Mouse (Mus musculus): ENCODE data around the gene Tecr. TPM values are rescaled to one million over a fixed set of nuclear protein-coding genes. Genes with fewer than 3 reads are reported as not detected.
"Not testable (repeated sequence)": the region's sequence is repeated elsewhere in the genome, so short reads cannot be mapped to it uniquely, and the experiment has no call there.

The Tecr gene
- polyA plus RNA-seq, 1 experiment: 793 TPM

DNA sequence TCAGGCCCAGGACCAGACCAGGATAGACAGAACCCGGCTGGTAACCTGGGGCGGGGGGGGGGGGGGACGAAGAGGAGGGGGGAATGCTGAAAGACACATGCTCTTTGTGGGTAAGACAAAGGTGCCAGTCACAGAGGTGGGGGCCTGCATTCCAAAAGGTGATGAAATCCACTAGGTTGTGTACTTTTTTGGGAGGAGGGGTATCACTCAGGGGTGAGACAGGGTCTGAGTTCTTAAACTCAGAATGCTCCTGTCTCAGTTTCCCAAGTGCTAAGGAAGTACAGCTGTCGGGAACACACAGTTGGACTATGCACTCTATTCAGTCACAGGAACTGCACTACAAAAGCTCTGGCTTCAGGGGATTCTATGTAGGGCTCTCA lies 31.3 kb downstream of the Tecr start:
- H3K27me3 ChIP-seq (replicated peaks; ENCODE audit: control insufficient read depth, insufficient read depth, low read length): no peaks in the 10 kb centered on the region
- 0 out of 2 replicates have a peak overlapping the region, but pooled peaks have one; percentile 4 for H3K27ac ChIP-seq (ENCODE audit: insufficient read depth, low read depth, low read length)
- WGBS: 48% methylated on average over 4 of the region's 4 CpGs
- peaks cover 46% of the 10 kb centered on the region for H3K4me1 ChIP-seq (ENCODE audit: control insufficient read depth, insufficient read depth, low read length)
- H3K36me3 ChIP-seq (ENCODE audit: control insufficient read depth, insufficient read depth, low read length): peaks cover 3% of the 10 kb centered on the region; the same call in 1 of the 2 replicates
- DNase-seq: no peak
- no peak overlapping the region for H3K4me3 ChIP-seq (ENCODE audit: insufficient read depth, low read depth, low read length)
- TF ChIP-seq CTCF (conservative IDR thresholded peaks at IDR 0.05; ENCODE audit: insufficient read depth, insufficient read length, low read depth, low read length): no peak
- no peak for TF ChIP-seq POLR2A (IDR thresholded peaks at IDR 0.05; ENCODE audit: low read depth, low read length)

DNA sequence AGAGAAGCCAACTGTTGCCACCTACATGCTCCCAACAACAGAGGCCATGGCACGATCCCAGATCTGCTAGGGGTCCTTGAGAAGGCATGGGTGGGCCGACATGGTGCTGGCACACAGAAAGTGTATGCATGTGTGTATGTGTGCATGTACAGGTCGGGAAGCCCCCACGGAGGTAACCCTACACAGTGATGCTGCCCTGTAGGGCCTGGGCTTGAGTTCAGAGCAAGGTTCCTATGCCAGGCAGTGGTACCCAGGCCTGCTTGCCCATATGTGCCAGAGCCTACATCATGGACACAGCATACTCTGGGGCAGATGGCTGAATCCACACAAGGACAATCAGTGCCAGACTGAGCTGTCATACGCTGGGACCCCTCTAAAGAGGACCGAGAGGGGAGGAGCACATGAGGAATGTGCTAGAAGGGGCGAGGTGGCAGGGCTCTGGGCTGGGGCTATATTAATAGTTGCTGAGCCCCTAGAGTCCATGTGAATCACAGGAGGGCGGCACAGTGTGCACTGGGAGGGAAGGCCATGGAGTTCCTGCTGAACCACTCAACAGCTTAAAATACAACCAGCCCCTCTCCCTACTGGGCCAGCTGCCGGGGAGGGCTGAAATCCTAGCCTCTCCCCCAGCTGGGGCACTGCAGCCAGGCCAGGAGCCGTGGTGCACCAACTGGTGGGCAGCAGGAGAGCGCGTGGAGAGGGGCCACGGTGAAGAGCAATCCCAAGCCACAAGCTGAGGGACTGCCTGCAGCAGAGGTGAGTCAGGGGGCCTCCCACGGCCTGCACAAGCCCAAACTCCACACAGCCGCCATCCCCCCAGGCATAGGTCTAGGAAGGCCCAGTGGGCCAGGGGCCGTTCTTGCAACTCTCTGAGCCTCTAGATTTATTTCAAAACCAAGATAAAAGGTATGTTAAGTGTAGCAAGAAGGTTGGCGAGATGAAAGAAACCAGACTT lies 31.9 kb downstream of the Tecr start:
- Histone ChIP-seq H3K27me3 (replicated peaks; ENCODE audit: control insufficient read depth, insufficient read depth, low read length) (no peaks in the 10 kb centered on the region), H3K27ac (ENCODE audit: insufficient read depth, low read depth, low read length) (no peak overlapping the region), H3K36me3 (ENCODE audit: control insufficient read depth, insufficient read depth, low read length) (peaks cover 3% of the 10 kb centered on the region; the same call in 1 of the 2 replicates), H3K4me3 (ENCODE audit: insufficient read depth, low read depth, low read length) (no peak overlapping the region), H3K4me1 (ENCODE audit: control insufficient read depth, insufficient read depth, low read length) (peaks cover 44% of the 10 kb centered on the region)
- no peak for DNase-seq
- 54% methylated on average over 17 of the region's 17 CpGs for WGBS
- TF ChIP-seq CTCF (conservative IDR thresholded peaks at IDR 0.05; ENCODE audit: insufficient read depth, insufficient read length, low read depth, low read length) (no peak), POLR2A (IDR thresholded peaks at IDR 0.05; ENCODE audit: low read depth, low read length) (no peak)

DNA sequence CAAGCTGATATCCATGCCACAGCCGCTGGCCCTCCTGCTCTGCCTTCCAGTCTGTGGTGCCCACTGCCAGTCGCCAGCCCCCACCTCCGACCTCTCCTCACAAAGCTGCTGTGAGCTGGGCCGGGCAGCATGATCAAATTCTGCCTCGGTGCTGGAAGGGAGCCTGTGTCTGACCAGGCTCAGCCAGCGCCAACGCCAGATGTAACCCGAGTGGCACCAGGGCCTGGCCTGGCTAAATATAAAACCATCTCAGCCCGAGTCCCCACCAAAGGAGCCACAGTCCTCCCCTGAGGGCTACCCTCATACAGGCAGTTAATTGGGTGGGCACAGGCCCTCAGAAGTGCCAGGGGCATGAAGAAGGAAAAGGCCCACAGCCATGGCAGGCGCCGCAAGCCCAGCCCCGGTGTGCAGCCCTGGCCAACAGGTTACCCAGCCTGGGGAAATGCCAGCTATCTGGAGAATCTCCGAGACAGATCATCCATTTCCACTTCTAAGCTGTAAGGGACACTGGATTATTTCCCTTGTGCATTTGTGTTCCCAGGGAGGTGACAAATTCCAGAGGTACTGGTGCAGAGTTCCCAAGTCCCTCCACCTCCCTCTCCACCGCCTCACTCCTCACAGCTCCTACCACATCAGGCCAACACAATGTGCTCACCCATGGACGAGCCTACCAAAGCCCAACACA lies 33.0 kb downstream of the Tecr start:
- Histone ChIP-seq H3K27ac (ENCODE audit: insufficient read depth, low read depth, low read length) (no peak overlapping the region), H3K4me3 (ENCODE audit: insufficient read depth, low read depth, low read length) (no peak overlapping the region), H3K27me3 (replicated peaks; ENCODE audit: control insufficient read depth, insufficient read depth, low read length) (no peaks in the 10 kb centered on the region), H3K36me3 (ENCODE audit: control insufficient read depth, insufficient read depth, low read length) (peaks cover 3% of the 10 kb centered on the region; the same call in 1 of the 2 replicates), H3K4me1 (ENCODE audit: control insufficient read depth, insufficient read depth, low read length) (peaks cover 40% of the 10 kb centered on the region)
- DNase-seq: peak; percentile 48
- TF ChIP-seq POLR2A (IDR thresholded peaks at IDR 0.05; ENCODE audit: low read depth, low read length): no peak
- TF ChIP-seq CTCF (conservative IDR thresholded peaks at IDR 0.05; ENCODE audit: insufficient read depth, insufficient read length, low read depth, low read length): no peak
- 44% methylated on average over 15 of the region's 15 CpGs for WGBS

DNA sequence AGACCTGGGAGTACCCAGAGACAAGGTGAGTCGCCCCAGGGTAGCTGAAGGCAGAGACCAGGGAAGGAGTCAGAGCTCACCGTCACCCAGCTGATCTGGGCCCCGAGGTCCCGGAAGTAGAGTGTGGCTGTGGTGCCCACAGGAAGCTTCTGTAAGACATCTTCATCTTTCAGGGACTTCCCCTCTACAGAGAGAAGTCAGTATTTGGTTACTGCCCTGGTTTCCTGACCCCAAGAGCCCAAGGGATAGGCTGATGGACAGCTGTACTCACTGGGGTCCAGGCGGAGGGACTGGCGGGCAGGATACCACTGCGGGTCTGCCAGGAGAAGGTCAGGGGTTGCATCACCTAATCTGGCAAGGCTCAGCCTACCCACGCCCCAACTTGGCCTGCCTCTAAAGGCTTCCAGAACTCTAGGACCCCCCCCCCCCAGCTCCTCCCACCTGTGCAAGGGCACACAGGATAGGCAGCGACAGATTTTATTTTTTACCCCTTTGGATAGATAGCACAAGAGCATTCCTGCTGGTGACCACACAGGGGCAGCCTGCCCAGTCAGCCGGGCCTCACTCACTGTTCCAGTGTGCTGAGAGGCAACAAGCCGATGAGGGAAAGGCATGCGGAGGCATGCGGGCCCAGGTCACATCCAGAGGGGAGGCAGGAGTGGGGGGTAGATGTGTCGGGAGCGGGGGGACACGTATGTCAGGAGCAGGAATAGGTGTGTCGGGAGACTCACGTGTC lies 34.5 kb downstream of the Tecr start:
- no peaks in the 10 kb centered on the region for H3K27me3 ChIP-seq (replicated peaks; ENCODE audit: control insufficient read depth, insufficient read depth, low read length)
- peaks cover 3% of the 10 kb centered on the region; the same call in 1 of the 2 replicates for H3K36me3 ChIP-seq (ENCODE audit: control insufficient read depth, insufficient read depth, low read length)
- DNase-seq: no peak
- peaks cover 31% of the 10 kb centered on the region for H3K4me1 ChIP-seq (ENCODE audit: control insufficient read depth, insufficient read depth, low read length)
- TF ChIP-seq POLR2A (IDR thresholded peaks at IDR 0.05; ENCODE audit: low read depth, low read length) (no peak), CTCF (conservative IDR thresholded peaks at IDR 0.05; ENCODE audit: insufficient read depth, insufficient read length, low read depth, low read length) (peak; percentile 37)
- no peak overlapping the region for H3K4me3 ChIP-seq (ENCODE audit: insufficient read depth, low read depth, low read length)
- WGBS: 56% methylated on average over 18 of the region's 18 CpGs
- H3K27ac ChIP-seq (ENCODE audit: insufficient read depth, low read depth, low read length): no peak overlapping the region

DNA sequence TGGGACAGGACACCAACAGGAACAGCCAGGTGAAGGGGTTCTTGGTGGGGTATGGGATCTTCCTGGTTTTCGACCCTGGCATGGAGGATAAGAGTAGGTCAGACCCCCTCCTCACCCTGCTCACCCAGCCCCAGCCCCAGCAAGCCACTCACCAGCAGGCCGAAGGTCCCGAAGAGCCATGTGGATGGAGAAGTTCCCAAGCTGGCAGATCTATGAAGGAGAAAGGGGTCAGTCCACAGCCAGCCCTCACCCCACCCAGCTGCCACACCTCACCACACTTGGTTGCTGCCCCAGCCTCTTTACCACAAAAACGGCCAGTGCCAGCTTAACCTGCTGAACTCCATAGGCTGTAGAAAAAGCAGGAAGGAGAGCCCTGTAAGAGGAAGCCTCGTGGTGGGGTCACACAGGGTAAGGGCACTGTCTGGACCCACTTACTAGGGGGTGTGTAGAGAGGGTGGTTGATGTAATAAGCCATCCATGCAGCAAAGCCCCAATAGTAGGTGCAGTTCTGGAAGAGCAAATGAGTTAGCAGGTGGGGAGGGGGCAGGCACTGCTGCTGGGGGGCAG lies 35.4 kb downstream of the Tecr start:
- no peak for TF ChIP-seq POLR2A (IDR thresholded peaks at IDR 0.05; ENCODE audit: low read depth, low read length)
- no peak for TF ChIP-seq CTCF (conservative IDR thresholded peaks at IDR 0.05; ENCODE audit: insufficient read depth, insufficient read length, low read depth, low read length)
- Histone ChIP-seq H3K4me1 (ENCODE audit: control insufficient read depth, insufficient read depth, low read length) (peaks cover 32% of the 10 kb centered on the region), H3K27ac (ENCODE audit: insufficient read depth, low read depth, low read length) (no peak overlapping the region), H3K36me3 (ENCODE audit: control insufficient read depth, insufficient read depth, low read length) (peaks cover 3% of the 10 kb centered on the region; the same call in 1 of the 2 replicates), H3K4me3 (ENCODE audit: insufficient read depth, low read depth, low read length) (no peak overlapping the region), H3K27me3 (replicated peaks; ENCODE audit: control insufficient read depth, insufficient read depth, low read length) (no peaks in the 10 kb centered on the region)
- DNase-seq: no peak
- 47% methylated on average over 5 of the region's 5 CpGs for WGBS

DNA sequence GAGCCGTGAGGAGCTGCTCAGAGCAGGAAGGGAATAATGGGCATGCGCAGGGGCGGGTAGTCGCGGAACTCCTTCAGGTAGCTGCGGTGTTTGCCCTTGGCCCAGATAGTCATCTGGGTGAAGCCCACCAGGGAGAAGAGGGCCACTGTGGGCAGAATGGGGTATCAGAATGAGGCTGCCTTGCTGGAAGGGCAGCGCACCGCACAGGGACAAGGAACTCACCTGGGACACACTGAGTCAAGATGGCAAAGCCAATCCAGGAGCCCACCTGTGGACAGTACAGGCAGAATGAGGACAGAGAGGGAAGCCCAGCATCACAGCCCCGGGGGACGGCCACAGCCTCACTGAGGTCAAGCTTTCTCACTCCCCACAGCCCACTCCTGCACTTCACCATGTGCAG lies 36.0 kb downstream of the Tecr start:
- no peaks in the 10 kb centered on the region for H3K27me3 ChIP-seq (replicated peaks; ENCODE audit: control insufficient read depth, insufficient read depth, low read length)
- H3K27ac ChIP-seq (ENCODE audit: insufficient read depth, low read depth, low read length): no peak overlapping the region
- H3K4me3 ChIP-seq (ENCODE audit: insufficient read depth, low read depth, low read length): no peak overlapping the region
- WGBS: 84% methylated on average over 10 of the region's 10 CpGs
- H3K36me3 ChIP-seq (ENCODE audit: control insufficient read depth, insufficient read depth, low read length): peaks cover 3% of the 10 kb centered on the region; the same call in 1 of the 2 replicates
- no peak for DNase-seq
- TF ChIP-seq CTCF (conservative IDR thresholded peaks at IDR 0.05; ENCODE audit: insufficient read depth, insufficient read length, low read depth, low read length) (no peak), POLR2A (IDR thresholded peaks at IDR 0.05; ENCODE audit: low read depth, low read length) (no peak)
- H3K4me1 ChIP-seq (ENCODE audit: control insufficient read depth, insufficient read depth, low read length): peaks cover 27% of the 10 kb centered on the region

DNA sequence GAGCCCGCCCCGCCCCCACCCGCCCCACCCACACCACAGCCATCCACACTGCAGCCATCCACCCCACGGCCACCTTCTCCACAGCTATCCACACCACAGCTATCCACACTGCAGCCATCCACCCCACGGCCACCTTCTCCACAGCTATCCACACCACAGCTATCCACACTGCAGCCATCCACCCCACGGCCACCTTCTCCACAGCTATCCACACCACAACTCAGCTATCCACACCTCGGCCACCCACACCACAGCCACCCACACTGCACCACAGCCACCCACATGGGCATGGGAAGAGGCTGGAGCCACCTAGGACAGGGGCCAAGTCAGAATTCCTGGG lies 36.8 kb downstream of the Tecr start:
- DNase-seq: not testable (repeated sequence)

More for the DNA sequence above, 36.8 kb downstream of the Tecr start:
- peaks cover 21% of the 10 kb centered on the region for H3K4me1 ChIP-seq (ENCODE audit: control insufficient read depth, insufficient read depth, low read length)
- not testable (repeated sequence) for H3K27me3 ChIP-seq (replicated peaks; ENCODE audit: control insufficient read depth, insufficient read depth, low read length); H3K27ac ChIP-seq (ENCODE audit: insufficient read depth, low read depth, low read length); H3K4me3 ChIP-seq (ENCODE audit: insufficient read depth, low read depth, low read length); H3K36me3 ChIP-seq (ENCODE audit: control insufficient read depth, insufficient read depth, low read length)
- WGBS: 96% methylated on average over 6 of the region's 7 CpGs

All from kidney, adult 2 months (tissue).